Mouse (Mus musculus) embryonic facial prominence, embryonic 14.5 days (tissue): ENCODE measurements at regions not wholly inside any gene's neighbourhood (a gene's known extent, or its start where the extent isn't known, plus 50 kb on each side); places are given as distances from the start of the nearest gene placed in this dataset.

Experiments
- ATAC-seq: fragments of 200-750 bp; cut with Nextera tagmentation; 2 replicates; pipeline ENCODE4 v1.8.0; 2017; ENCODE audit warnings: low read depth, moderate number of reproducible peaks, moderate TSS enrichment
- DNase-seq: peaks from one replicate; pipeline ENCODE4 v3.0.0-alpha.2; 2015; ENCODE audit warnings: low spot score
- H3K27ac ChIP-seq: fragments of 300-500 bp; sonication (generic); replicated peaks from 2 replicates; pipeline ENCODE4 v1.5.1; 2014; ENCODE audit warnings: low read depth, mild to moderate bottlenecking, low read length, moderate library complexity
- H3K27me3 ChIP-seq: fragments of 300-500 bp; sonication (generic); replicated peaks from 2 replicates; pipeline ENCODE4 v1.6.1; 2014; ENCODE audit warnings: low read length; ENCODE audit not compliant: control insufficient read depth, insufficient read depth
- H3K36me3 ChIP-seq: fragments of 300-500 bp; sonication (generic); 2 replicates; pipeline ENCODE4 v1.6.1; 2014; ENCODE audit warnings: low read length, mixed read lengths; ENCODE audit not compliant: control insufficient read depth, insufficient read depth
- H3K4me1 ChIP-seq: fragments of 300-500 bp; sonication (generic); 2 replicates; pipeline ENCODE4 v1.6.1; 2014; ENCODE audit warnings: antibody characterized with exemption, low read length; ENCODE audit not compliant: control insufficient read depth, insufficient read depth
- H3K4me2 ChIP-seq: fragments of 300-500 bp; sonication (generic); 2 replicates; pipeline ENCODE4 v1.6.1; 2014; ENCODE audit warnings: low read depth, mild to moderate bottlenecking, low read length, moderate library complexity, mixed read lengths
- H3K4me3 ChIP-seq: fragments of 300-500 bp; sonication (generic); 2 replicates; pipeline ENCODE4 v1.5.1; 2014; ENCODE audit warnings: low read depth, mild to moderate bottlenecking, low read length
- H3K9ac ChIP-seq: fragments of 300-500 bp; sonication (generic); 2 replicates; pipeline ENCODE4 v1.6.1; 2014; ENCODE audit warnings: low read depth, mild to moderate bottlenecking, low read length, moderate library complexity, mixed read lengths
- H3K9me3 ChIP-seq: fragments of 300-500 bp; sonication (generic); 2 replicates; pipeline ENCODE4 v1.6.1; 2016; ENCODE audit warnings: low read length; ENCODE audit not compliant: control insufficient read depth
- WGBS: fragments of 180-500 bp; shearing (Covaris S2); extraction: QIAGEN DNeasy Blood & Tissue Kit; methylation state at CpG from one replicate; pipeline ENCODE4 v1.1.7; 2014; 5-methylcytosine and 5-hydroxymethylcytosine counted together

DNA sequence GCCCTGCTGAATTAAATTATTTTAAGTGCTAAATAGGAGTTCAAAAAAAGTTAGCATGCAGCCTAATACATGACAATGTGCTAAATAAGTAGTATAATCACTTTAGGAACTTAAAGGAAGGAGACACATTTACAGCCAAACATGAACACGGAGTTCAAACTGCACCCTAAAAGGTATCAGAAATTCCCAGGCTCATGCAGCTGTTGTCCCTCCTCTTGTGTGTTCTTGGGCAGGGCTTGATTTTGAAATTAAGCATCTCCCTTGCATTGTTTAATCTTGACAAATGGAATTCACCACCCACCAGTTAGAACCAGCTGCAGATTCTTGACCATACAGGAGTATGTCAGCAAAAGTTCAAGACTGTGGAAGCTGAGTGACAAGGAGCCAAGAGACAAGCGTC lies 137.3 kb upstream of the Kirrel3 start:
- Histone ChIP-seq H3K9me3 (no peaks in the 10 kb centered on the region), H3K27ac (no peak overlapping the region), H3K4me1 (no peaks in the 10 kb centered on the region), H3K9ac (no peak overlapping the region), H3K36me3 (no peaks in the 10 kb centered on the region), H3K4me3 (no peak overlapping the region), H3K27me3 (no peaks in the 10 kb centered on the region), H3K4me2 (no peak overlapping the region)
- DNase-seq (no peak), ATAC-seq (no peak)
- 64% methylated on average over 2 of the region's 2 CpGs for WGBS

- Histone ChIP-seq H3K27me3 (no peaks in the 10 kb centered on the region), H3K4me1 (no peaks in the 10 kb centered on the region), H3K27ac (no peak overlapping the region), H3K4me3 (no peak overlapping the region), H3K36me3 (no peaks in the 10 kb centered on the region), H3K9me3 (no peaks in the 10 kb centered on the region), H3K4me2 (no peak overlapping the region), H3K9ac (no peak overlapping the region)
- no peak for DNase-seq
- no peak for ATAC-seq
- WGBS = 71% methylated on average over 3 of the region's 3 CpGs
These were observed 135.7 kb upstream of the Kirrel3 start for GRCm38 (mm10) chr9:34349997-34350396.

GRCm38 (mm10) chr9:34353744-34354143 lies 131.9 kb upstream of the Kirrel3 start:
- Histone ChIP-seq H3K27me3 (no peaks in the 10 kb centered on the region), H3K9ac (no peak overlapping the region), H3K4me1 (no peaks in the 10 kb centered on the region), H3K4me3 (no peak overlapping the region), H3K4me2 (no peak overlapping the region), H3K27ac (no peak overlapping the region), H3K36me3 (no peaks in the 10 kb centered on the region), H3K9me3 (no peaks in the 10 kb centered on the region)
- 57% methylated on average over 9 of the region's 9 CpGs for WGBS
- peak; percentile 20 for DNase-seq
- ATAC-seq = no peak

DNA sequence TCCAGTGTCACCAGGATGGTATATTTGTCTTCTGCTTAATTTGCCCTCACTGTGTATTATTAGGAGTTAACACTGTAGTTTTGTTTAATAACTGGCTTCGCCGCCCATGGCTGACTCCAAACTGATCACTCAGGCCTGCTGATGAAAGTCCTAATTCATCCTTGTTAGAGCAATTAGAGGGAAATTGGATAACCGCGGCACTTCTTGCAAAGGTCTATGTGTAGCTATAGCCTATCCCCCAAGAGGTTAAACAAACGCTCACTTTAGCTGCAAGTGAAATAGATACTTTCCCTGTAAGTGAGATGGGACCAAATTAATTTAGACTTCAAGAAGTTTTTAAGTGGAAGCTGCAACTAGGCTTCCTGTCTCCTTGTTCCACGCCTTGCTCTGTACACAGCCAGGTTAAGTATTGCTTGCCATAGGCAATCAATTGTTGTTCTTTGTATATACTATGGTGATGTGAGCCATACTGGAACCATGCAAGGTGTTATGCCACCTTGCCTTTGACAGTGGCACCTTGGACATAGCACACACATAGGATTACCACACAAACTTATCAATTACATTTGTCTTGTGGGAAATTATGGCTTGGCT lies 130.9 kb upstream of the Kirrel3 start:
- Histone ChIP-seq H3K9ac (no peak overlapping the region), H3K27ac (no peak overlapping the region), H3K4me1 (no peaks in the 10 kb centered on the region), H3K27me3 (no peaks in the 10 kb centered on the region), H3K36me3 (no peaks in the 10 kb centered on the region), H3K9me3 (no peaks in the 10 kb centered on the region), H3K4me2 (no peak overlapping the region), H3K4me3 (no peak overlapping the region)
- WGBS = 39% methylated on average over 6 of the region's 6 CpGs
- ATAC-seq (no peak), DNase-seq (no peak)

DNA sequence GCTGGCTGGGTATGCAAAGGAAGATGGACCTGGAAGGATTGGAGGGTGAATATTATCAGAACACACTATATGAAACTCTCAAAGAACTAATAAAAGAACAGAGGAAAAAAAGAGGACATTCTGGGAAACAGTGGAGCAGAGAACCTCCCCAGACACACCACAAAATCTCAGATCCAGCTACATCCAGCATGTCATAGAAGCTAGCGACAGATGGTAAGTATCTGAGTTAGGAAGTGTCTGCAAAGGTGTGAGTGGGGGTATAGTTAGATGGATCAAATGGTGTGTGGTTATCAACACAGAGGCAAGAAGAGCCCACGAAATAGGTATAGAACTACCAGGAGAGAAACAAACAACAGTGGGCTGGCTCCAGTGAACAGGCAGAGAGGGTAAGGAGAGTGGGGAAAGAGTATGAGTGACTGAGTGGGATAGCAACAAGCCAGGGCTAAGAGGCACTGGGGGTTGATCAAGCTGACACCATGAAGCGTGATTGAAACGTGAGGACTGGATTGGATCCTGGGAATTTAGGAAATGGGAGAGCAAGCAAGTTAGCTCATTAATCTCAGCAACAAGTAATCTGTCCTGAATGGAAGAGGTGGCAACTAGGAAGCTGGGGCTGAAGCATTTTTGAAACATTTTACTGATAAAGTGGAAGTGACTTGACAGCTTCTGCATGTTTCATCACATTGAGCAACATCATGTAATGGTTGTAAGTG lies 114.9 kb upstream of the Kirrel3 start:
- Histone ChIP-seq H3K9ac (no peak overlapping the region), H3K27ac (no peak overlapping the region), H3K4me1 (no peaks in the 10 kb centered on the region), H3K36me3 (no peaks in the 10 kb centered on the region), H3K4me2 (no peak overlapping the region), H3K9me3 (no peaks in the 10 kb centered on the region), H3K27me3 (no peaks in the 10 kb centered on the region), H3K4me3 (no peak overlapping the region)
- DNase-seq (no peak), ATAC-seq (no peak)
- WGBS = 82% methylated on average over 4 of the region's 4 CpGs

DNA sequence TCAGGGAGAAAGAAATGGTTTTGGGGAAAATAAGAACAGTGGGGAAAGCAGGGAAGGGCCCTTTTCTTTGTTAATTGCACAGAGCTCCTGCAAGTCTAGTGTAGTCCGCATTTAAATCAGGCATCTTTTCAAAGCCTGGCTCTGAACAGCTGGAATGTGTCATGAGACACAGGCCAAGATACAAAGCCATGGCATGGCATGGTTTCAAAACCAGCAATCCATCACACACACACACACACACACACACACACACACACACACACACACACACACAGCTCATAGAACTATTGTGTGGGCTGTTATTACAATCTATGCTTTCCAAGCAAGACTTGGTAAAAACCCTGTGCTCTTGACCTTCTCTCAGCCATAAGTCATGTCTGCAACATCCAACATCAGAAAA lies 110.5 kb upstream of the Kirrel3 start:
- Histone ChIP-seq H3K4me3 (no peak overlapping the region), H3K27ac (no peak overlapping the region), H3K36me3 (no peaks in the 10 kb centered on the region), H3K27me3 (no peaks in the 10 kb centered on the region), H3K4me2 (no peak overlapping the region), H3K4me1 (no peaks in the 10 kb centered on the region), H3K9me3 (no peaks in the 10 kb centered on the region), H3K9ac (no peak overlapping the region)
- DNase-seq = no peak
- WGBS = 58% methylated on average over 1 of the region's 1 CpGs
- ATAC-seq = no peak

GRCm38 (mm10) chr9:34380008-34380407 lies 105.7 kb upstream of the Kirrel3 start:
- H3K27ac ChIP-seq = no peak overlapping the region
- DNase-seq (no peak), ATAC-seq (no peak)
- no peak overlapping the region for H3K4me3 ChIP-seq
- 78% methylated on average over 3 of the region's 3 CpGs for WGBS
- H3K4me2 ChIP-seq = no peak overlapping the region
- no peak overlapping the region for H3K9ac ChIP-seq
- no peaks in the 10 kb centered on the region for H3K4me1 ChIP-seq
- H3K36me3 ChIP-seq = no peaks in the 10 kb centered on the region
- no peaks in the 10 kb centered on the region for H3K27me3 ChIP-seq
- H3K9me3 ChIP-seq = no peaks in the 10 kb centered on the region

- 70% methylated on average over 3 of the region's 3 CpGs for WGBS
- Histone ChIP-seq H3K9me3 (no peaks in the 10 kb centered on the region), H3K4me2 (no peak overlapping the region)
These were observed 104.1 kb upstream of the Kirrel3 start for GRCm38 (mm10) chr9:34381601-34382000.

GRCm38 (mm10) chr9:34382208-34382607 lies 103.5 kb upstream of the Kirrel3 start:
- no peak overlapping the region for H3K27ac ChIP-seq

More at GRCm38 (mm10) chr9:34381601-34382000, 104.1 kb upstream of the Kirrel3 start:
- ATAC-seq (no peak), DNase-seq (no peak)
- no peak overlapping the region for H3K4me3 ChIP-seq
- no peak overlapping the region for H3K9ac ChIP-seq
- H3K27ac ChIP-seq = no peak overlapping the region
- H3K27me3 ChIP-seq = no peaks in the 10 kb centered on the region
- H3K36me3 ChIP-seq = no peaks in the 10 kb centered on the region
- no peaks in the 10 kb centered on the region for H3K4me1 ChIP-seq

More at GRCm38 (mm10) chr9:34382208-34382607, 103.5 kb upstream of the Kirrel3 start:
- DNase-seq = no peak
- Histone ChIP-seq H3K9ac (no peak overlapping the region), H3K4me3 (no peak overlapping the region), H3K4me2 (no peak overlapping the region), H3K9me3 (no peaks in the 10 kb centered on the region), H3K4me1 (no peaks in the 10 kb centered on the region), H3K27me3 (no peaks in the 10 kb centered on the region), H3K36me3 (no peaks in the 10 kb centered on the region)
- ATAC-seq = no peak
- 39% methylated on average over 1 of the region's 1 CpGs for WGBS
